Mouse (Mus musculus) naive thymus-derived CD4-positive, alpha-beta T cell, adult 2 months (primary cell): Measurements from ENCODE around the gene Pold1.

Experiments
- DNase-seq: peaks from one replicate; pipeline ENCODE4 v3.0.0-alpha.2; 2011; ENCODE audit warnings: low read depth

Pold1 gene

GRCm38 (mm10) chr7:44484841-44485571 is 63.6 kb downstream of the Pold1 start:
- peak; percentile 89 for DNase-seq

- DNase-seq: no peak
Observed at GRCm38 (mm10) chr7:44484109-44484508, 64.5 kb downstream of the Pold1 start.

DNA sequence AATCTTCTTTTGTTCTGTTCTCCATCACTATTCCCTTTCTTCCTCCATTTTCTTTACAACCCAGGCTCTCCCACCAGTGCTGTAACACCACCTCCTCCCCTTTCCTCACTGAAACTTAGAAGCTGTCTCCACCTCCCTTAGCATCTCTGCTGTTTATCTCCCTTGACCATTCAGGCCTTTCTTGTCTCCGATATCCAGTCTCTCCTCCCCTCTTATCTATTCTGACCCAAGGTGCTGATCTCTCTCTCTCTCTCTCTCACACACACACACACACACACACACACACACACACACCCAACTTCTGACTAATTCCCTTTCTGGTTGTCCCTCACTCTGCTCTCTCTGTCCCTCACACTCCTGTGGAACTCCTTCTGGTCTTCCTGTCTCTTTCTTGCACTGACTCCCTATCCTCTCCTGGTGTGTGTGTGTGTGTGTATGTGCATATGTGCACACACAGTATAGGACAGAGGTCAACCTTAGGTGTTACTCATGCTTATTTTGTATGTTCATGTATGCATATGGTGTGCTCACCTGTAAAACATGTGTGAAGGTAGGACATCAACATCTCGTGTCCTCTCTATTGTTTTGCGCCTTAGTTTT is 65.7 kb downstream of the Pold1 start:
- DNase-seq: no peak
